In genomic region chr15:98165525-98165924, GRCm38 (mm10) we compare ENCODE assay signal across 8 mouse cellular contexts. TPM values are rescaled to one million over a fixed set of nuclear protein-coding genes. Genes with fewer than 3 reads are reported as not detected.
DNase-seq lines count a peak whose midpoint lies in the region; ATAC-seq and TF ChIP-seq lines count a peak whose summit lies in the region.

TSS of gene Asb8 (minus strand) at chr15:98165625.

- no peaks in the 10 kb centered on the region for H3K36me3 ChIP-seq in lung, postnatal 0 days (ENCODE audit: insufficient read depth, low read length)
- H3K36me3 ChIP-seq in embryonic facial prominence, embryonic 14.5 days (ENCODE audit: control insufficient read depth, insufficient read depth, low read length), result no peaks in the 10 kb centered on the region
- H3K36me3 ChIP-seq in heart, embryonic 16.5 days (ENCODE audit: control insufficient read depth, insufficient read depth), result no peaks in the 10 kb centered on the region
- H3K36me3 ChIP-seq in neural tube, embryonic 13.5 days, result no peaks in the 10 kb centered on the region

- no peak for DNase-seq in lung, postnatal 0 days (ENCODE audit: low spot score)
- no peak for DNase-seq in lung, postnatal 25 days (ENCODE audit: low spot score)
- no peak for DNase-seq in embryonic facial prominence, embryonic 14.5 days (ENCODE audit: low spot score)
- DNase-seq in left cerebral cortex, postnatal 36 days (ENCODE audit: low spot score in 2 of 2), result no peak
- DNase-seq in kidney, postnatal 36 days, result no peak

- H3K27ac ChIP-seq in lung, postnatal 0 days (ENCODE audit: low read length), result no peak within 1 kb of the TSS
- no peak within 1 kb of the TSS for H3K27ac ChIP-seq in embryonic facial prominence, embryonic 14.5 days (replicated peaks; ENCODE audit: low read depth, low read length)
- no peak within 1 kb of the TSS for H3K27ac ChIP-seq in heart, embryonic 16.5 days (ENCODE audit: low read length)
- H3K27ac ChIP-seq in neural tube, embryonic 13.5 days (replicated peaks), result no peak within 1 kb of the TSS

- no peak for TF ChIP-seq EP300 in lung, postnatal 0 days (IDR thresholded peaks at IDR 0.05)

- no peak within 1 kb of the TSS for H3K9ac ChIP-seq in lung, postnatal 0 days (replicated peaks; ENCODE audit: low read depth)
- H3K9ac ChIP-seq in embryonic facial prominence, embryonic 14.5 days (ENCODE audit: low read depth, low read length), result no peak within 1 kb of the TSS
- no peak within 1 kb of the TSS for H3K9ac ChIP-seq in heart, embryonic 16.5 days (ENCODE audit: low read length)
- H3K9ac ChIP-seq in neural tube, embryonic 13.5 days, result peak within 1 kb of the TSS; percentile 73

- no peak for ATAC-seq in lung, postnatal 0 days
- no peak for ATAC-seq in embryonic facial prominence, embryonic 14.5 days (ENCODE audit: low read depth)
- no peak for ATAC-seq in heart, embryonic 16.5 days (replicated peaks; ENCODE audit: extremely low read depth, insufficient read depth, low FRiP score)
- ATAC-seq in neural tube, embryonic 13.5 days (ENCODE audit: low read depth), result no peak
- ATAC-seq in cerebellum, adult (ENCODE audit: insufficient number of reproducible peaks, low FRiP score, low TSS enrichment), result no peak

- H3K9me3 ChIP-seq in lung, postnatal 0 days (ENCODE audit: low read length), result no peaks in the 10 kb centered on the region
- no peaks in the 10 kb centered on the region for H3K9me3 ChIP-seq in embryonic facial prominence, embryonic 14.5 days (ENCODE audit: control insufficient read depth, low read length)
- no peaks in the 10 kb centered on the region for H3K9me3 ChIP-seq in heart, embryonic 16.5 days (replicated peaks; ENCODE audit: control insufficient read depth, low read length)
- no peaks in the 10 kb centered on the region for H3K9me3 ChIP-seq in neural tube, embryonic 13.5 days

- H3K27me3 ChIP-seq in lung, postnatal 0 days (replicated peaks; ENCODE audit: insufficient read depth, low read length), result peaks cover 34% of the 10 kb centered on the region
- peaks cover 52% of the 10 kb centered on the region for H3K27me3 ChIP-seq in embryonic facial prominence, embryonic 14.5 days (replicated peaks; ENCODE audit: control insufficient read depth, insufficient read depth, low read length)
- H3K27me3 ChIP-seq in heart, embryonic 16.5 days (ENCODE audit: control insufficient read depth, insufficient read depth, low read length), result peaks cover 41% of the 10 kb centered on the region
- peaks cover 38% of the 10 kb centered on the region for H3K27me3 ChIP-seq in neural tube, embryonic 13.5 days

- 74% methylated on average over 5 of the region's 5 CpGs for WGBS in lung, postnatal 0 days
- 85% methylated on average over 5 of the region's 5 CpGs for WGBS in embryonic facial prominence, embryonic 14.5 days
- 80% methylated on average over 5 of the region's 5 CpGs for WGBS in heart, embryonic 16.5 days
- 88% methylated on average over 5 of the region's 5 CpGs for WGBS in neural tube, embryonic 13.5 days

- no peaks in the 10 kb centered on the region for H3K4me1 ChIP-seq in lung, postnatal 0 days (ENCODE audit: insufficient read depth, low read depth, low read length)
- no peaks in the 10 kb centered on the region for H3K4me1 ChIP-seq in embryonic facial prominence, embryonic 14.5 days (ENCODE audit: control insufficient read depth, insufficient read depth, low read length)
- peaks cover 17% of the 10 kb centered on the region for H3K4me1 ChIP-seq in heart, embryonic 16.5 days (ENCODE audit: control insufficient read depth, insufficient read depth, low read length)
- peaks cover 33% of the 10 kb centered on the region for H3K4me1 ChIP-seq in neural tube, embryonic 13.5 days (replicated peaks)

- intact Hi-C loops in left cerebral cortex, postnatal 36 days (cut with DNase I), result loop anchor here (10.0 kb wide), 1 partner anchor 201 kb away; the partner anchor contains the start of gene Tmem106c

- H3K4me3 ChIP-seq in lung, postnatal 0 days (ENCODE audit: low read depth, low read length), result no peak within 1 kb of the TSS
- H3K4me3 ChIP-seq in embryonic facial prominence, embryonic 14.5 days (ENCODE audit: low read depth, low read length), result no peak within 1 kb of the TSS
- H3K4me3 ChIP-seq in heart, embryonic 16.5 days (ENCODE audit: low read length), result no peak within 1 kb of the TSS
- H3K4me3 ChIP-seq in neural tube, embryonic 13.5 days, result no peak within 1 kb of the TSS

- TF ChIP-seq CTCF in lung, postnatal 0 days (IDR thresholded peaks at IDR 0.05), result no peak

- no peak within 1 kb of the TSS for H3K4me2 ChIP-seq in lung, postnatal 0 days (replicated peaks; ENCODE audit: low read depth, low read length)
- no peak within 1 kb of the TSS for H3K4me2 ChIP-seq in embryonic facial prominence, embryonic 14.5 days (ENCODE audit: low read depth, low read length)
- H3K4me2 ChIP-seq in heart, embryonic 16.5 days (ENCODE audit: low read depth, low read length), result no peak within 1 kb of the TSS
- H3K4me2 ChIP-seq in neural tube, embryonic 13.5 days, result peak within 1 kb of the TSS; percentile 76

RNA-seq across cellular contexts. Expression of gene Asb8, which starts in this region (rescaled TPM):
- polyA plus RNA-seq in lung, postnatal 0 days (2015; fragmentation: Nextera tagmentation; extraction: Ambion mirVana), result 40.3 and 42.3 TPM in 2 replicates
- polyA plus RNA-seq in embryonic facial prominence, embryonic 14.5 days (2014; fragmentation: Nextera tagmentation; extraction: Ambion mirVana), result 58.4 and 62.5 TPM in 2 replicates
- polyA plus RNA-seq in heart, embryonic 16.5 days (2015; fragmentation: Nextera tagmentation; extraction: Ambion mirVana), result 91.2 and 91.7 TPM in 2 replicates
- 10 to 100 TPM; 48.0 to 54.0 TPM for total RNA-seq in left cerebral cortex, postnatal 36 days (2021)
- polyA plus RNA-seq in neural tube, embryonic 13.5 days (2015; fragmentation: Nextera tagmentation; extraction: Ambion mirVana), result 57.5 and 63.8 TPM in 2 replicates
